In the genomic region with DNA sequence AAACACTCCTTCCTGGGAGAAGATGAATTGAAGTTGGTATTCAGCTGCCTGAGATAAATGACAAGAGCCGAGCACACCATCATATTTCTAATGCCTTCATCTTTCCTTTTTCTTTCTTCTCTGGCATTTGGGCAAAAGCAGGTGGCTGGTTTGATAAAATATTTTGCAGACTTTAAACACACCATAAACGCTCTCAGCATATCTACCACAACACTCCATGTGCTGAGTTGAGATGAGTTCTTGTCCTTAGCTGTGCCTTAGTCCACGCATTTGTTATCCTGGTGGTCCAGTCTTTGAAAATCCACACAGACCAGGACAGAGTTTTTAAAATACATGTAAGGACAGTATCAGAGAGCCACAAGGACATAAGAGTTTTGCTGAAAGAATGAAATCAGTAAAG, we compare ENCODE assay signal across 27 mouse cellular contexts.
DNase-seq lines count a peak whose midpoint lies in the region; ATAC-seq and TF ChIP-seq lines count a peak whose summit lies in the region.
"Had no signal": no experiment of that assay in that cellular context is flagged by ENCODE, and none has a peak within 500 bp of the region (broad histone marks: within the 10 kb centered on the region; RNA-seq: fewer than 3 reads in every experiment).

No protein-coding gene starts in this region.

- H3K27ac ChIP-seq in midbrain, embryonic 14.5 days (replicated peaks; ENCODE audit: low read depth, low read length) = no peak overlapping the region
- H3K27ac ChIP-seq in midbrain, embryonic 10.5 days (replicated peaks) = no peak overlapping the region
- peak overlapping the region; percentile 74 for H3K27ac ChIP-seq in liver, embryonic 14.5 days
- H3K27ac ChIP-seq in liver, postnatal 0 days (ENCODE audit: low read depth) = no peak overlapping the region; the same call in 1 of the 2 replicates
- H3K27ac ChIP-seq: forebrain, embryonic 12.5 days; forebrain, embryonic 15.5 days; heart, adult 2 months; heart, embryonic 10.5 days; heart, embryonic 13.5 days; hindbrain, embryonic 10.5 days; hindbrain, embryonic 13.5 days had no signal

- ATAC-seq in midbrain, embryonic 14.5 days (ENCODE audit: low FRiP score, low TSS enrichment) = no peak
- ATAC-seq in erythroid progenitor cell, adult 5-6 weeks (replicated peaks; ENCODE audit: low FRiP score, poor library complexity, severe bottlenecking) = peak; percentile 58
- peak; percentile 77 for ATAC-seq in liver, embryonic 14.5 days (ENCODE audit: insufficient read depth)
- ATAC-seq in liver, postnatal 0 days = peak; percentile 66
- ATAC-seq: forebrain, embryonic 15.5 days; hindbrain, embryonic 16.5 days; Patski had no signal

- H3K4me1 ChIP-seq in midbrain, embryonic 14.5 days (ENCODE audit: control insufficient read depth, insufficient read depth, low read length) = no peaks in the 10 kb centered on the region
- no peaks in the 10 kb centered on the region for H3K4me1 ChIP-seq in midbrain, embryonic 10.5 days
- peaks cover 25 to 34% of the 10 kb centered on the region in 2 experiments for H3K4me1 ChIP-seq in liver, embryonic 14.5 days (replicated peaks; ENCODE audit: control insufficient read depth in 2 of 2, insufficient read depth in 2 of 2, low read length in 1 of 2)
- H3K4me1 ChIP-seq in liver, postnatal 0 days (ENCODE audit: insufficient read depth) = no peaks in the 10 kb centered on the region
- H3K4me1 ChIP-seq: forebrain, embryonic 12.5 days; forebrain, embryonic 15.5 days; heart, embryonic 10.5 days; heart, embryonic 13.5 days; hindbrain, embryonic 10.5 days; hindbrain, embryonic 13.5 days had no signal

- no peak overlapping the region for H3K4me3 ChIP-seq in midbrain, embryonic 14.5 days (replicated peaks; ENCODE audit: low read depth, low read length)
- H3K4me3 ChIP-seq in midbrain, embryonic 10.5 days = no peak overlapping the region
- H3K4me3 ChIP-seq in liver, embryonic 14.5 days (ENCODE audit: insufficient read depth in 1 of 2, low read depth in 2 of 2, low read length in 2 of 2) = no peak overlapping the region
- no peak overlapping the region for H3K4me3 ChIP-seq in liver, postnatal 0 days (ENCODE audit: low read depth, low read length)
- H3K4me3 ChIP-seq: forebrain, embryonic 12.5 days; forebrain, embryonic 15.5 days; heart, adult 2 months; heart, embryonic 10.5 days; heart, embryonic 13.5 days; hindbrain, embryonic 10.5 days; hindbrain, embryonic 13.5 days had no signal

- H3K36me3 ChIP-seq in midbrain, embryonic 14.5 days (ENCODE audit: control insufficient read depth, insufficient read depth, low read length) = no peaks in the 10 kb centered on the region
- no peaks in the 10 kb centered on the region for H3K36me3 ChIP-seq in midbrain, embryonic 10.5 days
- H3K36me3 ChIP-seq in liver, embryonic 14.5 days (replicated peaks; ENCODE audit: control insufficient read depth, insufficient read depth, low read depth) = no peaks in the 10 kb centered on the region
- H3K36me3 ChIP-seq in liver, postnatal 0 days (replicated peaks; ENCODE audit: insufficient read depth, low read length) = no peaks in the 10 kb centered on the region
- H3K36me3 ChIP-seq: forebrain, embryonic 12.5 days; forebrain, embryonic 15.5 days; G1E; heart, embryonic 10.5 days; heart, embryonic 13.5 days; hindbrain, embryonic 10.5 days; hindbrain, embryonic 13.5 days had no signal

- H3K9me3 ChIP-seq in midbrain, embryonic 14.5 days (ENCODE audit: control insufficient read depth, low read length) = no peaks in the 10 kb centered on the region
- H3K9me3 ChIP-seq in midbrain, embryonic 10.5 days (replicated peaks) = no peaks in the 10 kb centered on the region
- H3K9me3 ChIP-seq in liver, embryonic 14.5 days (ENCODE audit: control insufficient read depth, low read length) = no peaks in the 10 kb centered on the region
- H3K9me3 ChIP-seq in liver, postnatal 0 days (ENCODE audit: low read length) = no peaks in the 10 kb centered on the region
- H3K9me3 ChIP-seq: forebrain, embryonic 12.5 days; forebrain, embryonic 15.5 days; G1E; heart, embryonic 10.5 days; heart, embryonic 13.5 days; hindbrain, embryonic 10.5 days; hindbrain, embryonic 13.5 days had no signal

- TF ChIP-seq EP300 in liver, embryonic 14.5 days (IDR thresholded peaks at IDR 0.05; ENCODE audit: low read depth) = peak; percentile 66; the same call in 1 of the 2 replicates
- TF ChIP-seq EP300 in liver, postnatal 0 days (IDR thresholded peaks at IDR 0.05; ENCODE audit: low read depth) = no peak

- H3K9ac ChIP-seq in midbrain, embryonic 14.5 days (replicated peaks; ENCODE audit: low read length) = no peak overlapping the region
- H3K9ac ChIP-seq in liver, embryonic 14.5 days (replicated peaks) = peak overlapping the region; percentile 1
- no peak overlapping the region for H3K9ac ChIP-seq in liver, postnatal 0 days (replicated peaks)
- H3K9ac ChIP-seq: forebrain, embryonic 12.5 days; forebrain, embryonic 15.5 days; heart, embryonic 13.5 days; hindbrain, embryonic 13.5 days had no signal

- no peak overlapping the region for H3K4me2 ChIP-seq in midbrain, embryonic 14.5 days (ENCODE audit: low read length)
- no peak overlapping the region for H3K4me2 ChIP-seq in liver, embryonic 14.5 days (ENCODE audit: low read depth)
- H3K4me2 ChIP-seq in liver, postnatal 0 days (ENCODE audit: low read depth, low read length) = no peak overlapping the region
- H3K4me2 ChIP-seq: forebrain, embryonic 12.5 days; forebrain, embryonic 15.5 days; heart, embryonic 13.5 days; hindbrain, embryonic 13.5 days had no signal

- peak; percentile 2 for DNase-seq in midbrain, embryonic 14.5 days
- DNase-seq in midbrain, embryonic 10.5 days (ENCODE audit: low spot score) = no peak
- peak; percentile 45 to 66 (median 54) for DNase-seq in liver, embryonic 14.5 days (ENCODE audit: low read depth in 3 of 3, low spot score in 3 of 3)
- no peak for DNase-seq in liver, postnatal 0 days
- no peak for DNase-seq in layer of hippocampus, adult 8-10 months (ENCODE audit: low spot score in 2 of 2)
- DNase-seq in adipocyte (ENCODE audit: low spot score) = no peak
- DNase-seq in retina, postnatal 1 day = no peak
- DNase-seq: adrenal gland, adult 2 months; adrenal gland, postnatal 14 days; B cell, adult 2 months; cerebellum, adult 18-20 months; cerebellum, adult 9-10 months; cerebellum, postnatal 14 days; gastrocnemius, postnatal 25 days; heart, adult 2 months; heart, postnatal 36 days had no signal

- H3K27me3 ChIP-seq in midbrain, embryonic 14.5 days (ENCODE audit: control insufficient read depth, insufficient read depth, low read length) = no peaks in the 10 kb centered on the region
- no peaks in the 10 kb centered on the region for H3K27me3 ChIP-seq in midbrain, embryonic 10.5 days (ENCODE audit: low read depth, poor library complexity, severe bottlenecking)
- no peaks in the 10 kb centered on the region for H3K27me3 ChIP-seq in liver, embryonic 14.5 days (ENCODE audit: control insufficient read depth, insufficient read depth, low read length)
- H3K27me3 ChIP-seq in liver, postnatal 0 days (ENCODE audit: insufficient read depth, low read length) = no peaks in the 10 kb centered on the region
- H3K27me3 ChIP-seq: CH12.LX; forebrain, embryonic 12.5 days; forebrain, embryonic 15.5 days; heart, embryonic 13.5 days; hindbrain, embryonic 13.5 days; Patski had no signal

- WGBS in midbrain, embryonic 14.5 days = 87% methylated on average over 3 of the region's 3 CpGs
- 91% methylated on average over 3 of the region's 3 CpGs for WGBS in midbrain, embryonic 10.5 days
- 21% methylated on average over 3 of the region's 3 CpGs for WGBS in liver, embryonic 14.5 days (ENCODE audit: insufficient replicate concordance)
- 68% methylated on average over 3 of the region's 3 CpGs for WGBS in liver, postnatal 0 days (ENCODE audit: insufficient replicate concordance)

- TF ChIP-seq CTCF in liver, embryonic 14.5 days (IDR thresholded peaks at IDR 0.05; ENCODE audit: low read depth) = no peak
- TF ChIP-seq CTCF in liver, postnatal 0 days (IDR thresholded peaks at IDR 0.05; ENCODE audit: low read depth) = no peak

Comparison
In these comparisons a context has a peak if more than half of its experiments do, and no peak if none do; other contexts are left out.
1. DNase-seq: peak in midbrain, embryonic 14.5 days (single experiment) and liver, embryonic 14.5 days (3 of 3); none in midbrain, embryonic 10.5 days (single experiment), liver, postnatal 0 days (single experiment), layer of hippocampus, adult 8-10 months (0 of 2), adipocyte (single experiment) and retina, postnatal 1 day (single experiment).